Mouse (Mus musculus) myocyte (in vitro differentiated cells): ENCODE data around the gene Zfp318. TPM values are rescaled to one million over a fixed set of nuclear protein-coding genes. Genes with fewer than 3 reads are reported as not detected.

Experiments used
- H3K27me3 ChIP-seq: one replicate; pipeline ENCODE4 v1.6.1; 2011; ENCODE audit not compliant: control insufficient read depth, insufficient read depth, insufficient read length
- H3K36me3 ChIP-seq: one replicate; pipeline ENCODE4 v1.6.1; 2011; ENCODE audit not compliant: control insufficient read depth, insufficient read depth
- H3K4me2 ChIP-seq: one replicate; pipeline ENCODE4 v1.6.1; 2011; ENCODE audit warnings: low read depth, control low read depth
- H3K4me3 ChIP-seq: one replicate; pipeline ENCODE4 v1.5.1; 2011; ENCODE audit warnings: mild to moderate bottlenecking, control low read depth, moderate library complexity
- H3K79me2 ChIP-seq: one replicate; pipeline ENCODE4 v1.6.1; 2011; ENCODE audit not compliant: control insufficient read depth, insufficient read depth
- H3ac ChIP-seq: one replicate; pipeline ENCODE4 v1.6.1; 2011; ENCODE audit not compliant: control insufficient read depth, insufficient read length
- CEBPB ChIP-seq: IDR thresholded peaks from 2 replicates; pipeline ENCODE4 v1.6.1; 2011; ENCODE audit warnings: mild to moderate bottlenecking, moderate library complexity; ENCODE audit not compliant: poor library complexity, insufficient read depth, severe bottlenecking
- E2F4 ChIP-seq: IDR thresholded peaks from one replicate; pipeline ENCODE4 v1.6.1; 2011; ENCODE audit warnings: mild to moderate bottlenecking, control low read depth, moderate library complexity; ENCODE audit not compliant: insufficient read depth
- MAX ChIP-seq: IDR thresholded peaks from one replicate; pipeline ENCODE4 v1.6.1; 2011; ENCODE audit warnings: low read depth, mild to moderate bottlenecking, control low read depth
- MYOD1 ChIP-seq, 3 experiments: IDR thresholded peaks; one replicate each; pipeline ENCODE4 v1.6.1; 2011; ENCODE audit warnings: control low read depth in 2 of 3, low read depth in 2 of 3, mild to moderate bottlenecking in 2 of 3, moderate library complexity in 1 of 3; ENCODE audit not compliant: insufficient read length in 2 of 3, control insufficient read depth in 1 of 3
- MYOG ChIP-seq, 3 experiments: IDR thresholded peaks; one replicate each; pipeline ENCODE4 v1.6.1; 2011; ENCODE audit warnings: control low read depth in 2 of 3, low read depth in 2 of 3, mild to moderate bottlenecking in 2 of 3; ENCODE audit not compliant: insufficient read length in 2 of 3, control insufficient read depth in 1 of 3, insufficient read depth in 1 of 3
- POLR2A ChIP-seq: IDR thresholded peaks from one replicate; pipeline ENCODE4 v1.6.1; 2011; ENCODE audit warnings: low read depth, mild to moderate bottlenecking, control low read depth, moderate library complexity; ENCODE audit not compliant: insufficient read length
- POLR2AphosphoS2 ChIP-seq: IDR thresholded peaks from one replicate; pipeline ENCODE4 v1.6.1; 2011; ENCODE audit warnings: low read depth, control low read depth; ENCODE audit not compliant: insufficient read length
- REST ChIP-seq: IDR thresholded peaks from one replicate; pipeline ENCODE4 v1.6.1; 2011; ENCODE audit warnings: mild to moderate bottlenecking, control low read depth, moderate library complexity; ENCODE audit not compliant: insufficient read depth, insufficient read length
- SRF ChIP-seq: IDR thresholded peaks from one replicate; pipeline ENCODE4 v1.6.1; 2011; ENCODE audit warnings: low read depth; ENCODE audit not compliant: control insufficient read depth, insufficient read length
- TCF12 ChIP-seq: IDR thresholded peaks from one replicate; pipeline ENCODE4 v1.6.1; 2011; ENCODE audit warnings: mild to moderate bottlenecking, control low read depth; ENCODE audit not compliant: poor library complexity, insufficient read depth, severe bottlenecking
- TCF3 ChIP-seq: IDR thresholded peaks from one replicate; pipeline ENCODE4 v1.6.1; 2011; ENCODE audit warnings: low read depth, control low read depth; ENCODE audit not compliant: insufficient read length
- USF1 ChIP-seq: IDR thresholded peaks from one replicate; pipeline ENCODE4 v1.6.1; 2011; ENCODE audit warnings: low read depth, mild to moderate bottlenecking, control low read depth, moderate library complexity
- polyA plus RNA-seq: library from polyadenylated mRNA; unstranded; fragments of >200 nt; fragmentation: generic; extraction: Trizol; gene quantifications from one replicate; pipeline ENCODE4 v1.2.1, GENCODE M21; 2012; ENCODE audit warnings: missing spikeins

Zfp318 gene
- polyA plus RNA-seq: 4.2 TPM

DNA sequence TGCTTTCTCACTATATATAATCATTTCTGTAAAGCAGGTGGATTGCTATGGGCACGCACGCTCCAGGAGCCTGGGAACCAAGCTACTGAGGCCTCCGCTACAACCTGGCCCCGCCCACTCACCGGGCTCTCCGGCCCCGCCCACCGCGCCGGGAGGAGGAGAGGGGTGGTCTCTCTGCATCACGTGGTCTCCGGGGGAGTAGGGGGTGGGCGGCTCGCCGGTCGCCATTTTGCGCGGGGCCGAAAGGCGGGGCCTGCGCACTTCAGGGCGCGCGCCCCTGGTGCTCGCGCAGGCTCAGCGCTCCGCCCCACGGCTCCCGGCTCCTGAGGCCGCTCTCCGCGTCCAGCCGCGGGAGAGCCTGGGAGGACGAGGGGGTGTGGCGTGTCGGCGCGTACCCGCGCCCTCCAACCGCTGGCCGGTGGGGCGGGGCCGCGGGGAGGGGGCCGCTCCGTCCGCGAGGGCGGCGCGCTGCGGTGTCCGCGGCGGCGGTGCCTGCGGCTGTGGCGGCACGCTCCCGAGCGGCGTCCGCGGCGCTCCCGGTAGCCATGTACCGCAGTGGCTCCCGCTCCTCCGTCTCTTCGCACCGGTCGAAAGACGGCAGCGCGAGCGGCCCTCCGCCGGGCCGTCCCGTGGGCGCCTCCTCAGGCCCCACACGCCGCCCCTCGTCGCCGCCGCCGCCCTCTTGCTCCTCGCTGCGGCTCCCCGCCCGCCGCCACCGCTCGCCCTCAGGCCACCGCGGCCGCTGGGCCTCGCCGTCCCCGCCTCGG lies at the start of gene Zfp318:
TSS of gene Zfp318 (plus strand) at position 438 of the 767 bp plus-strand sequence.
- Histone ChIP-seq H3K4me3 (peak within 1 kb of the TSS; percentile 35), H3ac (peak within 1 kb of the TSS; percentile 90), H3K36me3 (peaks cover 6% of the 10 kb centered on the region), H3K79me2 (peaks cover 4% of the 10 kb centered on the region), H3K4me2 (peak within 1 kb of the TSS; percentile 75), H3K27me3 (no peaks in the 10 kb centered on the region)
- TF ChIP-seq POLR2A: peak; percentile 98
- TF ChIP-seq POLR2AphosphoS2: peak; percentile 94
- TF ChIP-seq MYOD1 (IDR thresholded peaks at IDR 0.05; ENCODE audit: control insufficient read depth in 1 of 3, insufficient read length in 2 of 3, low read depth in 2 of 3): peak in 1 of 3 experiments; percentile 52
- no peak for TF ChIP-seq REST
- TF ChIP-seq USF1: peak; percentile 93

DNA sequence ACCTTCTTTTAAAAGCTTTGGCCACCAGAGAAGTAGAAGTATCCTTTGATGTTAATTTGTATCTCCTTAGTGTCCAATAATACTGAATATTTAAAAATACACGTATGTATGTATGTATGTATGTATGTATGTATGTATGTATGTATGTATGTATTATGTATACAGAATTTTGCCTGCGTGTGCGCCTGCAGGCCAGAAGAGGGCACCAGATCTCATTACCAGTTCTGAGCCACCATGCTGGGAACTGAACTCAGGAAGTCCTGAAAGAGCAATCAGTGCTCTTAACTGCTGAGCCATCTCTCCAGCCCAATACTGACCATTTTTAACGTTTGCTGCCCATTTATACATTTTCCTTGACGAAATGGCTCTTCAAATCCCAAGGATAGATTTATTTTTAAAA lies 47.1 kb upstream of the Zfp318 start:
- Histone ChIP-seq H3K4me2 (no peak overlapping the region), H3K79me2 (no peaks in the 10 kb centered on the region), H3K36me3 (no peaks in the 10 kb centered on the region), H3K4me3 (no peak overlapping the region), H3ac (no peak overlapping the region), H3K27me3 (peaks cover 12% of the 10 kb centered on the region)
- TF ChIP-seq POLR2A: no peak
- no peak for TF ChIP-seq CEBPB
- no peak for TF ChIP-seq TCF3
- no peak for TF ChIP-seq SRF
- TF ChIP-seq USF1: no peak
- TF ChIP-seq REST: no peak

- H3K36me3 ChIP-seq: no peaks in the 10 kb centered on the region
- no peak for TF ChIP-seq MAX
- TF ChIP-seq SRF: no peak
- TF ChIP-seq POLR2A: no peak
- H3K27me3 ChIP-seq: peaks cover 11% of the 10 kb centered on the region
- H3K79me2 ChIP-seq: no peaks in the 10 kb centered on the region
- no peak overlapping the region for H3K4me2 ChIP-seq
- no peak overlapping the region for H3K4me3 ChIP-seq
- no peak overlapping the region for H3ac ChIP-seq
These were observed 42.3 kb upstream of the Zfp318 start for GRCm38 (mm10) chr17:46341208-46341607.

DNA sequence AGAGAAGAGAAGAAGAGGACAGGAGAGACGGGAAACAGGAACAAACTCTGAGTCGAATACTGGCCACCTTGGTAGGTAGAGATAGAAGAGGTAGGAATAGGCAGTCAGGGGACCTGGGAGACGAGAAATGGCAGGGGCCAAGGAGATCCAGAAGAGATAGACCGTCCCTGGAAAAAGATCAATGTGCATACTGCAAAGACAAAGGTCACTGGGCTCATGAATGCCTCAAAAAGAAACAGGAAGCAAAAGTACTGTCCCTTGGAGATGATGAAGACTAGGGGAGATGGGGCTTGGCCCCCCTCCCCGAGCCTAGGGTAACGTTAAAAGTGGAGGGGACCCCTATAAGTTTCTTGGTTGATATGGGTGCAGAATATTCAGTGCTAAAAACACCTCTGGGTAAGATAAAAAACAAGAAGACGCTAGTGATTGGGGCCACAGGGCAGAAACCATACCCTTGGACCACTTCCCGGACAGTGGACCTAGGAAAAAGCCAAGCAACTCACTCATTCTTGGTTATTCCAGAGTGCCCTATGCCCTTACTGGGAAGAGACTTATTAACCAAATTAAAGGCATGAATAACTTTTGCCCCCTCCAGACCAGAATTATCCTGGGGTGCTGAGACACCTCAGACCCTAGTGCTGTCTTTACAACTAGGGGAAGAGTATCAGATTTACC lies 32.4 kb upstream of the Zfp318 start:
- H3K79me2 ChIP-seq: no peaks in the 10 kb centered on the region
- TF ChIP-seq MYOD1 (IDR thresholded peaks at IDR 0.05; ENCODE audit: control insufficient read depth in 1 of 3, insufficient read length in 2 of 3, low read depth in 2 of 3) (no peak), MYOG (IDR thresholded peaks at IDR 0.05; ENCODE audit: control insufficient read depth in 1 of 3, insufficient read depth in 1 of 3, insufficient read length in 2 of 3, low read depth in 2 of 3) (no peak), POLR2AphosphoS2 (no peak), TCF3 (no peak), SRF (no peak), USF1 (no peak), POLR2A (no peak), CEBPB (no peak), MAX (no peak), E2F4 (no peak), REST (no peak), TCF12 (no peak)

DNA sequence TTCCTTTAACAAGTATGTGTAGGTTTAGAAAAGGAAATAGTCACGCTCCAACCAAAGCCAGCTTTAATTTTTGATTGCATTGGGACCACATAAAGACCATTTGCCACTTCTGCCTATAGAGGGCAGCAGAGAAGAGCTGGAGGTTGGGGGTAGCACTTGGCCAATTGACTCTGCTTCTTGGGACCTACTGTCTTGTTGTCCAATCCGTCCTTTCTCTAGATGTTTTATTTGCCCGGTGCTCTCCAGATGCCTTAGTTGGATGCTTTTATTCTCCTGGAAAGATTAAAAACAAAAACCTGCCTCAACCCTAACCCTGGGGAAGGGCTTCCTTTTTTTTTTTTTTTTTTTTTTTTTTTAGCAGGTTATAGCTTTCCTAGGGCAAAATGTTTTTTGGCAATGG lies 11.7 kb upstream of the Zfp318 start:
- TF ChIP-seq TCF12: no peak
- no peak for TF ChIP-seq CEBPB
- no peak for TF ChIP-seq REST
- no peak for TF ChIP-seq POLR2AphosphoS2
- no peak for TF ChIP-seq USF1
- no peak for TF ChIP-seq POLR2A
- TF ChIP-seq MYOD1 (IDR thresholded peaks at IDR 0.05; ENCODE audit: control insufficient read depth in 1 of 3, insufficient read length in 2 of 3, low read depth in 2 of 3): no peak
- TF ChIP-seq E2F4: no peak
- no peak for TF ChIP-seq MYOG (IDR thresholded peaks at IDR 0.05; ENCODE audit: control insufficient read depth in 1 of 3, insufficient read depth in 1 of 3, insufficient read length in 2 of 3, low read depth in 2 of 3)
- TF ChIP-seq MAX: no peak
- no peak for TF ChIP-seq TCF3
- no peak for TF ChIP-seq SRF
- Histone ChIP-seq H3K36me3 (no peaks in the 10 kb centered on the region), H3ac (no peak overlapping the region)

More for the DNA sequence above, 32.4 kb upstream of the Zfp318 start:
- no peak overlapping the region for H3ac ChIP-seq
- no peaks in the 10 kb centered on the region for H3K36me3 ChIP-seq
- H3K4me2 ChIP-seq: no peak overlapping the region
- peaks cover 4% of the 10 kb centered on the region for H3K27me3 ChIP-seq
- no peak overlapping the region for H3K4me3 ChIP-seq

More for the DNA sequence above, 11.7 kb upstream of the Zfp318 start:
- Histone ChIP-seq H3K4me2 (no peak overlapping the region), H3K4me3 (no peak overlapping the region), H3K27me3 (no peaks in the 10 kb centered on the region), H3K79me2 (no peaks in the 10 kb centered on the region)
